Mouse (Mus musculus) left cerebral cortex, adult 8-10 months (tissue): Measurements from ENCODE around the gene Olfr555. TPM values are rescaled to one million over a fixed set of nuclear protein-coding genes. Genes with fewer than 3 reads are reported as not detected.
"Not testable (repeated sequence)": the region's sequence is repeated elsewhere in the genome, so short reads cannot be mapped to it uniquely, and the experiment has no call there.

Experiments
- DNase-seq, 2 experiments: peaks; one replicate each; pipeline ENCODE4 v3.0.0; 2022; ENCODE audit warnings: low spot score in 2 of 2
- total RNA-seq, 4 experiments: library from RNA; stranded (reverse); gene quantifications; 2 replicates each; pipeline ENCODE4 v1.2.4; 2022

Olfr555 gene
- total RNA-seq: not detected

DNA sequence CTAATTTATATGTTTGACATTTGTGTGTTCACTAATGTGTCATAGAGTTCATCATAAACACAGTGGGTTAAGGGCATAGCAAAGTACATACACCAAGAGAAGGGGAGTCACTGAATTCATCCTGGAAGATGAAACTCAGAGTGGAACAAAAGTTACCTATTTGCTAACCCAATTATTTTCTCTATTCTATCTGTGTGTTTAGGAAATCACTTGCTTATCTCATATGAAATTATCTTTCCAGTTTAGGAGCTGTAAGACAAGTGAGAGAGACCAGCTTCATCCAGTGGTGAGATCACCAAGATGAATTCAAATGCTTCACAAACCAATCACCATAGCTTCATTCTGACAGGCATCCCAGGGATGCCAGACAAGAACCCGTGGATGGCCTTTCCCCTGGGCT is at the start of gene Olfr555:
TSS of gene Olfr555 (plus strand) at position 301 of the 400 bp plus-strand sequence.
- DNase-seq: no peak

DNA sequence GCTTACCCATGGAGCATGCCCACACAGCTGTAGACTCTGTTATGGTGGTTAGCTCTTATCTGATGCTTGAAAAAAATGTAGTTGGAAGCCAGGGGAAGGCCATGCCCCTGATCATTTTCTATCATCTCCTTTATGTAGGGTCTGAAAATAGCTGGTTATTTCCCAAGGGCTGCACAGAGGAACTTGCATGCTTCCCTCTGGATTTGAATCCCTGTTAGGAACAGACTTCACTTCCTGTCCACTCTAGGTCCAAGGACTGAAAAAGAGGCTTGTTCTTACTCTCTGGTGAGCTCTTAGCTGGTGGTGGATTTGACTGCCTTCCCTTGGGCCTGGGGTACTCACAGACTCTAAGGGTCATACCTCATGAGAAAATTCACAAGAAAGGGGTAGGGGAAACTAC is 40.5 kb upstream of the Olfr555 start, which contains the start of gene Olfr553:
TSS of gene Olfr553 (minus strand) at position 101 of the 400 bp plus-strand sequence.
- DNase-seq: no peak

DNA sequence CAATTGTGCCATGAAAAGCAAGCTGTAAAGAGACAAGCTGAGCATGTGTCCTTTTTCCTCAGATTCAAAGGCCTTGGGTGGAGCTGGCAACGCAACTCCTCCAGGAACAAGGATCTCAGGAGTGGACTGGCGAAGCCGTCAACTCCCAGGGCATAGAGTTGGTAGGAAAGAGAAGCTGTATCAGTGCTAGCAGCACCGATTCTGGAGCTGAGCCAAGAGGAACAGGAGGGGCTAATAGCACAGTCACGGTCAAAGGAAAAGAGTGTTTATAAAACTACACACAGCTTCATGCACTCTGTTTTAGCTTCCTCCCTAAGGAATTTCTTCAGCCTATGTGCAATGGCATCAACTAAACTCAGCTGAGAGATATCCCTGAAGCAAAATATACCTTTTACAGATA is 39.0 kb upstream of the Olfr555 start:
- no peak for DNase-seq

DNA sequence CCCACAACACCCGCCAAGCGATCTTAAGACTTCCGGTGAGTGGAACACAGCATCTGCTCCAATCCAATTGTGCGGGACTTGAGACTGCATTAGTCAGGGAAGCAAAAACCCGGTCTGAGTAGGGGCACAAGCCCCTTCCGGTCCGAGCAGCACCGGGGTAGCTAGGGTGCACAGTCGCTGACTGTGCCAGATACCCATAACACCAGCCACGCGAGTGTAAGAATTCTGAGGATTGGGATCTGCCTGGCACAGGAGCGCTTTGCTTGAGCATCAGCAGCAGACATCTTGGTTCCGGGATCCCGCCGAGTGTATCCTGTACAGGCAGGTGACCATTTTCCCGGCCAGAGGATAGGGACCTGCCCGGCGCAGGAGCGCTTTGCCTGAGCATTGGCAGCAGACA is 38.3 kb upstream of the Olfr555 start:
- DNase-seq: not testable (repeated sequence)

DNA sequence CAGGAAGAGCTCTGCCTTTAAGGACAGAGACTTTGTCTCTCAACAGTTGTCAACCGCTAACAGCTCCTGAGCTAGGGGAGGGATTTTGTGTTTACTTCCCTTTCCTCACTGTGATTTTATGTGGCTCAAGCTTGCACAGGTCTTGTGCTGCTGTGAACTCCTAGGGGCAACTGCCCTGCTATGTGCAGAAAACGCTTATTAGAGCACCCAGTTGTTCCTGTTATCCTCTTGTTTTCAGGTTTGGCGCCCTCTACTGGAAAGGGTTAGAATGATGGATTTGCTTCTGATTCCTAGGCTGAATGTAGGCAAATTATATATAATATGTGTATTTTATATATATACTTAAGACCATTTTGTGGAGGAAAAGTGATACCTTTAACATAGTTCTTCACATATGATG is 22.0 kb upstream of the Olfr555 start:
- DNase-seq: peak in 1 of 2 experiments; percentile 6

DNA sequence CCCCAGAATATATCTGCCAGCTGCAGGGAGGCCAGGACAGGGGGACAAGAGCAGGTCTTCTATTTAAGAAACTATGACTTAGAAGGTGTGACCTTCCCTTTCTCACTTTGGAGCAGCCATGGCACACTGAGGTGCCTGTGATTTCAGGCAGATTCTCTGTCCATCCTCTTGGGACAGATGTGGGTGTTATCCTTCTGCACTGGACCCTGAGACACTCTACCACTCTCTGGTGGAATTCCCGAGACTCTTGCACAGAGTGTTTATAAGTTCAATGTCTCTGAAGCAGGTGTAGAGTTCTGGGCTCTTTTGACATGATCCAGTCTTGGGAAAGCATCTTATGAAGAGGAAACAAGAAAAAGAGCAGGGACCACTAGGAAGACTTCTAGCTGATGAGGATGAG is 20.5 kb upstream of the Olfr555 start, which contains the start of gene Olfr554:
TSS of gene Olfr554 (plus strand) at position 301 of the 400 bp plus-strand sequence.
- DNase-seq: no peak

DNA sequence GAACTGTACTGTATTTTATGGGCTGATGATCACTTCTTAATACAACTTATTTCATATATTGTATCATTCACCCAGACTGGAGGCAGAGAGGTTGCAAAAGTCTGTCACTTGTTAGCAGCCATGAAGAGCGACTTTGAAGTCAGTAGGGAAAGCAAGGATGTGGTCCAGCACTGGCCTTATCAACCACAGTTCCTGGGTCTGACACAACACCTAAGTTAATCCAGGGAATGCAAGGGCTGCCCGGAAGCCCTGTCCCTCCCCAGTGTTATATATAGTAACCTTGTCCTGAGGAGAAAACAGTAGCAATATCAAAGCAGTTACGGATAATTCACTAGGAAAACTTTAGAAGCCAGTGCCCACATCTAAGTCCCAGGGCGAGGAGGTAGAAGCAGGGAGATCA is 13.7 kb upstream of the Olfr555 start:
- DNase-seq: not testable (repeated sequence)

DNA sequence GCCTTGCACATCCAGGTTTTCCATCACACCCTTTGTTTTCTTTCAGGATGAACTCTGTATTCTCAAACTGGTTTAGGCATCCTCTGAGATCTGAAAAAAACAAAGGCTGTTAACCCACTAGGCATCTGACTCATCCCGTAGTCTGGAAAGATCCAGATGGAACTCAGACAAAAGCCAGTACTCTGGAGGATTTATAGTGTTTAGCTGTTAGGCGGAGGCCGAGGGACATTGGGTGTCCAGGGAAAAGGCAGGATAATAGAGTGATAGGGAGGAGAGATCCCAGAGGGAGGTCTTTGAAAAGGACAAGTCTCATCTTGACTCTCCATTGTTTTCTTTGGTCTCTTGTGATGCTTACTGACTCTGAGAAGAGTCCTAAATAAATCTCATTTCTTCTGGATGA is 6.0 kb downstream of the Olfr555 start, which contains the start of gene Olfr556:
TSS of gene Olfr556 (plus strand) at position 301 of the 400 bp plus-strand sequence.
- no peak for DNase-seq

DNA sequence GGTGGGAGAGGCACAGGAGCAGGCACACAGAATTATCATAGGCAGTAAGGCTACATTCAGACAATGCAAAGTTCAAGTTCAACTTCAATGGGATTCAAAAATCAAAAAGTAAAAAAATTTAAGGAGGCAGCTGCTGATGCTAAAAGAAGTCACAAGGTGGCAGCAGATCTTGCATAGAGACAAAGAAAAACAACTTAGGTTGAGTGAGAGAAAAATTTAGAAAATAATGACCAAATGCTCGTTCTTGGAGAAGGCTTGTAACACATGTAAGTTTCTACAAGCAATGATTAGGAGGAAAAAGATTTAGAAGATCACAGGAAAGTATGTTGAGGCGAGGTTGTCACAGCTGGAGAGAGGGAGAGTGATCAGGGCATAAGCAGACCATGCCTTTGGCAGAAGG is 6.8 kb downstream of the Olfr555 start:
- DNase-seq: no peak

DNA sequence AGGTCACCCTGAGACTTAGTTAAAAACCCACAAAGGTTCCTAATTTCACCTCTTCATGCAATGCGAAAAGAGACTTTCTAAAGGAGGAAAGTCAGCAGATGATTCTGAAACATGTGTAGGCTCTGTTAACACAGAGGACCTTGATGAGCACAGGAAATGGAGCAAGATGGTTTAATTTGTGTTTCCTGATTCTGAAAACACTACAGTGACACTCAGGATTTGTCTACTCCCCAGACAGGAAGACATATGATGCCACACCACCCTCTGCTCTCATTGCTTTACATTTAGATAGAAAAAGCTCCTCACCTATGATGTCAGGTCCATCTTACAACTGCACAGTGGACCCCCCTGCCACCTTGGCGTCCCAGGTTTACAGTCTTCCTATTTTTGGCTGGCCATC is 17.6 kb downstream of the Olfr555 start:
- DNase-seq: no peak

DNA sequence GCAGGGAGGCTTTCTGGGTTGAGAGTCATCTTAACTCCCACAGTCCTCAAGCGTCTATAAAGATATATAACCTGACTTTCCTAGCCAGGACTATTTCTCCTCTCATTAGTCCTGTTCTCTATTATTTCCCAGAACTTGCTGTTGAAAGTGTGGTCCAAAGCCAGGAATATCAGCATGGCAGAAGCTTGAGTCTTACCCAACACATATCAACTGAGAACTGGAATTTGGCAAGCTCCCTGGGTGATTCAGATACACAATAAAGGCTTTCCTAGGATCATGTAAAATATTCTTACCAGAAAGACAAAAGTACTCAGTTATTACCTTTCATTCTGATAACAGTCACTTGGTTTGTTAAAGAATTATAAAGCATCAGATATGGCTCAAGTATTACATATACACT is 23.3 kb downstream of the Olfr555 start:
- no peak for DNase-seq

DNA sequence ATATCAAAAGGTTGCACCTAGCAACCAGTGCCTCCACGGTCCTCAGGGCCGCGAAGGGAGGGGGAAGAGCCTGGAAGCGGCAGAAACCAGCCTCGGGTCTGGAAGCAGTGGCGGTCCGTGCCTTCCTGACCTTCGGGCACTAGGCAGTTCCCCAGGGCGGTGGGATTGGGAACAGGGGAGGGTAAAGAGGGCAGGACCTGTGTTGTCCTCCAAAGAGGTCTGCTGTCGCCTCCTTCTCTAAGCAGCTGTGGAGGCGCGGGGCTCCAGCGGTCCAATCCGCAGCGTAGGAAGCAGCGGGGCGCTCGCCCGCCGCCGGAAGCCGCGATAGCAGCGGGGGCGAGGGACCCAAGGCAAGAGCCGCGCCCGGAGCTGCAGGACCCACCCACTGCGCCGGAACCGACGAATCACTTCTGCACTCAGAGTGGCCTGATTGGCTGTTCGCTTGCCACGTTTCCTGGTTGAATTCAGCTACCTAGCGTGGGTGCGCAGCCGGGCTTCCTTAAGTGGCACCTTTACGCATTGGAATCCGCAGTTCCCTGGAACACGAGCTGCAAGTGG is 28.4 kb downstream of the Olfr555 start, which contains the start of gene Trim68:
TSS of gene Trim68 (minus strand) at position 384 of the 558 bp plus-strand sequence.
- peak; percentile 72 to 91 for DNase-seq

DNA sequence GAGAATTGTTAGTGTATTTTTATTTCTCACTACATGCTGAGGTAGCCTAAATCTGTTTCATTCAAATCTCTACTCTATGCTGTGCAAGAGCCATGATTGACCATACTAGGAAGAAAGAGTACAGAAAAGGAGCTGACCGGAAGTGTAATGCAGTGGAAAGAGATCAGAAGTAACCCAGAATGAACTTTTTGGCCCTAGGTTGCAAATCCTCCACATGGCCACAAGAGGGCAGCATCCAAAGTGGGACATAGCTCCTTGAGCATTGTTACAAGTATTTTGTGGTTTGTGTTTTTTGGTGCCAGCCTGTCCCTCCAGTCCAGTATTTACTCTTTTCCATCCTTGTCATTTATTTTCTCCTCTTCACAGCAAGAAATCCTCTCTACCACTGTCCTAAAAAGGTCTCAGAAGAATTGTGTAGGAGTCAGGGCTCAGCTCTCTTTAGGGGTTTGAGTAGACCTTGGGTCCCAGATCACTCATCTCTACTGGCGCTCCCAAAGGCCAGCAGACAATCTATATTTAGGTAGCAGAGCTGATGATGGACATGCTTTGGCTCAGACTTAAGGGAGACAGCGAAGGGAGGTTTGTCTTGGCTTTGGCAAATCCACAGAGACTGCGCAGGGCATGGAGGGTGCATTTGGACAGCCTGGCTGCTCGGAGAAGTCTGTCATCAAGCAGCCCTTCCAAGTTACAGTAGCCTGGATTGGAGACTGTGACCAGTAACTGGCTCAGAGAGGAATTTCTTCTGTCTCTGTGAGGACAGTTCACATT is 36.9 kb downstream of the Olfr555 start, which contains the start of gene Olfr557:
TSS of gene Olfr557 (plus strand) at position 553 of the 768 bp plus-strand sequence.
- no peak for DNase-seq

DNA sequence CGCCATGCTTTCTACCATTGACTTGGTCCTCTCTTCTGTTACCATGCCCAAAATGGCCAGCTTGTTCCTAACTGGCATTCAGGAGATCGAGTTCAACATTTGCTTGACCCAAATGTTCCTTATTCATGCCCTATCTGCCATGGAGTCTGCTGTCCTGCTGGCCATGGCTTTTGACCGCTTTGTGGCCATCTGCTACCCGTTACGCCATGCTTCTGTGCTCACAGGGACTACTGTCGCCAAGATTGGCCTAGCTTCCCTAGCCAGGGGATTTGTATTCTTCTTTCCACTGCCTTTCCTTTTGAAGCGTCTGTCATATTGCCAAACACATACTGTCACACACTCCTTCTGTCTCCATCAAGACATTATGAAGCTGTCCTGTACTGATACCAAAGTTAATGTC is 39.8 kb downstream of the Olfr555 start:
- no peak for DNase-seq

DNA sequence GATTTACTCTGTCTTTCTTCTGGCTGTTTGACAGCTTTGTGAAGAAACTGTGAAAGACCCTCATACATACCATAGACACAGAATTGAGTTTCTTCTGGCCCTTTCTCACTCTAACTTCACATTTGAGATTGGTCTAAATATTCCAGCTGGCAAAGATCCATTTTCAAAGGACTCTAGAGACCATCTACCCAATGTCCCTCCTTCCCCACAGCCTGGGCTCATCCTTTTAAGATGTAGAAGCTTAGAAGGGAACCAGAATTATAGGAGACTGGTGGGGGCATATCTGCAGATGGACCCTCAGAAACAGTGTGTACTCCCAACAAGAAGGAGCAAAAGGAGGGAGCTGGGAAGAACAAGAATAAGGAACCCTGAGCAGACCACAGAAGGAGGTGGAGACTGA is 43.3 kb downstream of the Olfr555 start, which contains the start of gene Olfr558:
TSS of gene Olfr558 (plus strand) at position 301 of the 400 bp plus-strand sequence.
- no peak for DNase-seq

Other genes starting within 250 kb of the Olfr555 start
- gene Rrm1, start 217.1 kb upstream of the Olfr555 start, total RNA-seq: 10 to 100 TPM; 12.1 to 14.6 (median 13.2) TPM
- gene Olfr543, start 177.1 kb upstream of the Olfr555 start, total RNA-seq: not detected
- gene Olfr544, start 170.5 kb upstream of the Olfr555 start, total RNA-seq: not detected
- not detected for gene Olfr545, start 159.2 kb upstream of the Olfr555 start, total RNA-seq
- not detected for gene Olfr547, start 124.1 kb upstream of the Olfr555 start, total RNA-seq
- not detected for gene Olfr548-ps1, start 117.9 kb upstream of the Olfr555 start, total RNA-seq
- not detected for gene Olfr549, start 109.0 kb upstream of the Olfr555 start, total RNA-seq
- 1 to 10 TPM; 2.6 to 6.4 (median 4.6) TPM for gene Trim21, start 93.3 kb upstream of the Olfr555 start, total RNA-seq
- under 1 TPM in 3 of 4 experiments, not detected in 1; 0.23 to 0.37 (median 0.37) TPM for gene Olfr550, start 87.4 kb upstream of the Olfr555 start, total RNA-seq
- not detected for gene Olfr551, start 66.9 kb upstream of the Olfr555 start, total RNA-seq
- gene Olfr552, start 61.1 kb upstream of the Olfr555 start, total RNA-seq: under 1 TPM in 2 of 4 experiments, not detected in 2; 0.09 to 0.11 TPM
- gene Olfr553, start 40.6 kb upstream of the Olfr555 start, total RNA-seq: not detected
- not detected for gene Olfr554, start 20.4 kb upstream of the Olfr555 start, total RNA-seq
- not detected for gene Olfr556, start 6.1 kb downstream of the Olfr555 start, total RNA-seq
- gene Trim68, start 28.5 kb downstream of the Olfr555 start, total RNA-seq: 1 to 10 TPM; 5.2 to 6.4 (median 5.6) TPM
- gene Olfr557, start 37.1 kb downstream of the Olfr555 start, total RNA-seq: not detected
- gene Olfr558, start 43.4 kb downstream of the Olfr555 start, total RNA-seq: under 1 TPM in 3 of 4 experiments, not detected in 1; 0.11 to 0.34 (median 0.33) TPM
- gene Olfr33, start 60.2 kb downstream of the Olfr555 start, total RNA-seq: not detected
- gene Olfr559, start 68.7 kb downstream of the Olfr555 start, total RNA-seq: not detected
- under 1 TPM in 3 of 4 experiments, not detected in 1; 0.19 to 0.33 (median 0.30) TPM for gene Olfr560, start 100.5 kb downstream of the Olfr555 start, total RNA-seq
- under 1 TPM; 0.39 to 0.51 (median 0.48) TPM for gene Olfr78, start 100.6 kb downstream of the Olfr555 start, total RNA-seq
- not detected for gene Olfr561, start 112.4 kb downstream of the Olfr555 start, total RNA-seq
- not detected for gene Olfr564, start 144.7 kb downstream of the Olfr555 start, total RNA-seq
- gene Olfr566, start 199.9 kb downstream of the Olfr555 start, total RNA-seq: not detected
- gene Olfr568, start 218.3 kb downstream of the Olfr555 start, total RNA-seq: not detected
- not detected for gene Olfr569, start 232.1 kb downstream of the Olfr555 start, total RNA-seq
- not detected for gene Olfr570, start 235.8 kb downstream of the Olfr555 start, total RNA-seq